Mouse (Mus musculus): ENCODE measurements around the gene Pabpn1l.

DNA sequence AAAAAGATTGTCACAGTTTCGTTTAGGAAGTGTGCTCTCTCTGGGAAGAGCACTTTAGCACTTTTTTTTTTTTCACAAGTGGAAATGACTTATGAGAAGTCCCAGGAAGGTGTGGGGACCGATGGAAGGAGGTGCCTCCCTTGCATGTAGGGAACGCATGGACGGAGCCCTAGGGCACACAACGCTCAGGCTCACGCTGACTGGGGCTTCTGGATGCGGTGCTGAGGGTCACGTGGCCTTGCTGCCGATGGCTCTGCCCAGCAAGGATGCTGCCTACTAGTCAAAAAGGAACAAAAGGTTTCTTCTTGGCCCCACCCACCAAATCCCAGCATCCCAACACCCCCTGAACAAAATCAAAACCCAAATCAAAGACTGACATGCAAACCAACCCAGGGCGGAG, 6.8 kb upstream of the Pabpn1l start:
- TF ChIP-seq CTCF (IDR thresholded peaks at IDR 0.05) (no peak), POLR2A (IDR thresholded peaks at IDR 0.05; ENCODE audit: insufficient read depth, low read depth, low read length) (no peak)
